Mouse (Mus musculus) kidney, adult 10 weeks (tissue): ENCODE measurements around the gene 2700081O15Rik. TPM values are rescaled to one million over a fixed set of nuclear protein-coding genes. Genes with fewer than 3 reads are reported as not detected.

Source experiments
- polyA plus RNA-seq: library from polyadenylated mRNA; stranded (reverse); fragments of 350-450 nt; fragmentation: Illumina TruSeq; extraction: RNeasy Lipid Tissue Mini Kit (QIAGEN cat#74804); gene quantifications from one replicate; pipeline ENCODE4 v1.2.3, GENCODE M21; 2014; ENCODE audit warnings: low read depth, low replicate concordance

Gene 2700081O15Rik
- 3.9 TPM for polyA plus RNA-seq

GRCm38 (mm10) chr19:7416834-7417735 lies at the start of gene 2700081O15Rik:
Gene 2700081O15Rik, plus strand, starts transcription at chr19:7417625.

GRCm38 (mm10) chr19:7382903-7383865 lies 34.2 kb upstream of the 2700081O15Rik start, which contains the start of gene Spindoc:
Gene Spindoc, minus strand, starts transcription at chr19:7382994.

Other genes starting within 250 kb of the 2700081O15Rik start
- 21.5 TPM for gene Otub1, start 211.3 kb upstream of the 2700081O15Rik start, polyA plus RNA-seq
- 184 TPM for gene Cox8a, start 200.0 kb upstream of the 2700081O15Rik start, polyA plus RNA-seq
- gene Naa40, start 176.4 kb upstream of the 2700081O15Rik start, polyA plus RNA-seq: 10.4 TPM
- not detected for gene Rcor2, start 150.3 kb upstream of the 2700081O15Rik start, polyA plus RNA-seq
- 43.6 TPM for gene Mark2, start 75.8 kb upstream of the 2700081O15Rik start, polyA plus RNA-seq
- gene Spindoc, start 34.6 kb upstream of the 2700081O15Rik start, polyA plus RNA-seq: 0.85 TPM
- 696 TPM for gene Rtn3, start 65.7 kb downstream of the 2700081O15Rik start, polyA plus RNA-seq
- gene Atl3, start 76.4 kb downstream of the 2700081O15Rik start, polyA plus RNA-seq: 83.7 TPM
- gene Pla2g16, start 139.8 kb downstream of the 2700081O15Rik start, polyA plus RNA-seq: 7.6 TPM
- gene Lgals12, start 189.6 kb downstream of the 2700081O15Rik start, polyA plus RNA-seq: 3.9 TPM
- gene Hrasls5, start 194.9 kb downstream of the 2700081O15Rik start, polyA plus RNA-seq: not detected